Mouse (Mus musculus) hindlimb bud, embryonic 11.5 days (tissue): ENCODE measurements at regions not wholly inside any gene's neighbourhood (a gene's known extent, or its start where the extent isn't known, plus 50 kb on each side); places are given as distances from the start of the nearest gene placed in this dataset.

Source experiments
- DNase-seq: peaks from one replicate; pipeline ENCODE4 v3.0.0-alpha.2; 2012; ENCODE audit warnings: low read depth, low spot score; ENCODE audit errors: extremely low spot score

GRCm38 (mm10) chr3:133750061-133750460, 205.1 kb upstream of the Tet2 start:
- DNase-seq: no peak

- no peak for DNase-seq
These were observed 205.7 kb upstream of the Tet2 start for GRCm38 (mm10) chr3:133750606-133751005.

- DNase-seq: no peak
These were observed 206.1 kb upstream of the Tet2 start for GRCm38 (mm10) chr3:133751011-133751410.

GRCm38 (mm10) chr3:133751565-133751964, 206.6 kb upstream of the Tet2 start:
- DNase-seq: no peak

GRCm38 (mm10) chr3:133753041-133753440, 208.1 kb upstream of the Tet2 start:
- DNase-seq: no peak

GRCm38 (mm10) chr3:133754006-133754910, 209.3 kb upstream of the Tet2 start:
- DNase-seq: no peak

GRCm38 (mm10) chr3:133754911-133755259, 209.9 kb upstream of the Tet2 start:
- DNase-seq: no peak

- no peak for DNase-seq
These were observed 212.9 kb upstream of the Tet2 start for GRCm38 (mm10) chr3:133757756-133758420.

GRCm38 (mm10) chr3:133758421-133758820, 213.5 kb upstream of the Tet2 start:
- no peak for DNase-seq

GRCm38 (mm10) chr3:133759611-133760010, 214.7 kb upstream of the Tet2 start:
- DNase-seq: no peak

- DNase-seq: no peak
These were observed 215.3 kb upstream of the Tet2 start for GRCm38 (mm10) chr3:133760221-133760620.

GRCm38 (mm10) chr3:133763721-133764120, 218.8 kb upstream of the Tet2 start:
- DNase-seq: no peak

- DNase-seq: no peak
These were observed 228.6 kb upstream of the Tet2 start for GRCm38 (mm10) chr3:133773490-133773889.

GRCm38 (mm10) chr3:133774229-133774628, 229.3 kb upstream of the Tet2 start:
- no peak for DNase-seq

GRCm38 (mm10) chr3:133776013-133776412, 231.1 kb upstream of the Tet2 start:
- no peak for DNase-seq

GRCm38 (mm10) chr3:133779161-133779789, 234.3 kb upstream of the Tet2 start:
- no peak for DNase-seq

GRCm38 (mm10) chr3:133783060-133783459, 238.1 kb upstream of the Tet2 start:
- no peak for DNase-seq

- no peak for DNase-seq
These were observed 246.4 kb upstream of the Tet2 start for GRCm38 (mm10) chr3:133791361-133791760.

- no peak for DNase-seq
These were observed 264.1 kb upstream of the Tet2 start for GRCm38 (mm10) chr3:133809007-133809552.

GRCm38 (mm10) chr3:133818966-133819700, 274.2 kb upstream of the Tet2 start:
- no peak for DNase-seq
